Mouse (Mus musculus): ENCODE measurements around the gene Sobp. TPM values are rescaled to one million over a fixed set of nuclear protein-coding genes. Genes with fewer than 3 reads are reported as not detected.

The Sobp gene
- polyA plus RNA-seq, 1 experiment = 2.6 TPM

GRCm38 (mm10) chr10:43124561-43124960 lies 49.8 kb downstream of the Sobp start:
- no peak overlapping the region for H3K4me3 ChIP-seq (ENCODE audit: insufficient read depth, low read length)
- peaks cover 5% of the 10 kb centered on the region for H3K4me1 ChIP-seq (ENCODE audit: control insufficient read depth, insufficient read depth, low read length)
- no peak overlapping the region for H3K27ac ChIP-seq (ENCODE audit: insufficient read depth, low read length)
- TF ChIP-seq POLR2A (IDR thresholded peaks at IDR 0.05; ENCODE audit: low read depth, low read length) (no peak), CTCF (IDR thresholded peaks at IDR 0.05; ENCODE audit: borderline replicate concordance, insufficient read depth, low read length) (no peak)

GRCm38 (mm10) chr10:43124156-43124555 lies 50.2 kb downstream of the Sobp start:
- H3K27ac ChIP-seq (ENCODE audit: insufficient read depth, low read length) = no peak overlapping the region
- H3K4me1 ChIP-seq (ENCODE audit: control insufficient read depth, insufficient read depth, low read length) = peaks cover 5% of the 10 kb centered on the region
- no peak overlapping the region for H3K4me3 ChIP-seq (ENCODE audit: insufficient read depth, low read length)
- TF ChIP-seq POLR2A (IDR thresholded peaks at IDR 0.05; ENCODE audit: low read depth, low read length) (no peak), CTCF (IDR thresholded peaks at IDR 0.05; ENCODE audit: borderline replicate concordance, insufficient read depth, low read length) (no peak)

GRCm38 (mm10) chr10:43123422-43123821 lies 50.9 kb downstream of the Sobp start:
- Histone ChIP-seq H3K27ac (ENCODE audit: insufficient read depth, low read length) (no peak overlapping the region), H3K4me3 (ENCODE audit: insufficient read depth, low read length) (no peak overlapping the region), H3K4me1 (ENCODE audit: control insufficient read depth, insufficient read depth, low read length) (peaks cover 5% of the 10 kb centered on the region)
- no peak for TF ChIP-seq POLR2A (IDR thresholded peaks at IDR 0.05; ENCODE audit: low read depth, low read length)
- no peak for TF ChIP-seq CTCF (IDR thresholded peaks at IDR 0.05; ENCODE audit: borderline replicate concordance, insufficient read depth, low read length)

GRCm38 (mm10) chr10:43120688-43121450 lies 53.5 kb downstream of the Sobp start:
- TF ChIP-seq CTCF (IDR thresholded peaks at IDR 0.05; ENCODE audit: borderline replicate concordance, insufficient read depth, low read length) (no peak), POLR2A (IDR thresholded peaks at IDR 0.05; ENCODE audit: low read depth, low read length) (no peak)
- H3K27ac ChIP-seq (ENCODE audit: insufficient read depth, low read length) = no peak overlapping the region
- H3K4me3 ChIP-seq (ENCODE audit: insufficient read depth, low read length) = no peak overlapping the region
- H3K4me1 ChIP-seq (ENCODE audit: control insufficient read depth, insufficient read depth, low read length) = peaks cover 5% of the 10 kb centered on the region

- no peak for TF ChIP-seq POLR2A (IDR thresholded peaks at IDR 0.05; ENCODE audit: low read depth, low read length)
- no peak for TF ChIP-seq CTCF (IDR thresholded peaks at IDR 0.05; ENCODE audit: borderline replicate concordance, insufficient read depth, low read length)
- H3K4me1 ChIP-seq (ENCODE audit: control insufficient read depth, insufficient read depth, low read length) = peaks cover 9% of the 10 kb centered on the region
- H3K4me3 ChIP-seq (ENCODE audit: insufficient read depth, low read length) = no peak overlapping the region
- H3K27ac ChIP-seq (ENCODE audit: insufficient read depth, low read length) = no peak overlapping the region
Measured at GRCm38 (mm10) chr10:43116083-43116927, 58.0 kb downstream of the Sobp start.

- Histone ChIP-seq H3K4me3 (ENCODE audit: insufficient read depth, low read length) (no peak overlapping the region), H3K27ac (ENCODE audit: insufficient read depth, low read length) (no peak overlapping the region), H3K4me1 (ENCODE audit: control insufficient read depth, insufficient read depth, low read length) (peaks cover 4% of the 10 kb centered on the region; the same call in 1 of the 2 replicates)
- TF ChIP-seq POLR2A (IDR thresholded peaks at IDR 0.05; ENCODE audit: low read depth, low read length) (no peak), CTCF (IDR thresholded peaks at IDR 0.05; ENCODE audit: borderline replicate concordance, insufficient read depth, low read length) (no peak)
Measured at GRCm38 (mm10) chr10:43112296-43112695, 62.0 kb downstream of the Sobp start.

GRCm38 (mm10) chr10:43106616-43107015 lies 67.7 kb downstream of the Sobp start:
- Histone ChIP-seq H3K4me1 (ENCODE audit: control insufficient read depth, insufficient read depth, low read length) (no peaks in the 10 kb centered on the region), H3K4me3 (ENCODE audit: insufficient read depth, low read length) (no peak overlapping the region), H3K27ac (ENCODE audit: insufficient read depth, low read length) (no peak overlapping the region)
- no peak for TF ChIP-seq CTCF (IDR thresholded peaks at IDR 0.05; ENCODE audit: borderline replicate concordance, insufficient read depth, low read length)
- no peak for TF ChIP-seq POLR2A (IDR thresholded peaks at IDR 0.05; ENCODE audit: low read depth, low read length)

- TF ChIP-seq CTCF (IDR thresholded peaks at IDR 0.05; ENCODE audit: borderline replicate concordance, insufficient read depth, low read length) (no peak), POLR2A (IDR thresholded peaks at IDR 0.05; ENCODE audit: low read depth, low read length) (no peak)
- Histone ChIP-seq H3K4me1 (ENCODE audit: control insufficient read depth, insufficient read depth, low read length) (no peaks in the 10 kb centered on the region), H3K4me3 (ENCODE audit: insufficient read depth, low read length) (no peak overlapping the region), H3K27ac (ENCODE audit: insufficient read depth, low read length) (no peak overlapping the region)
Measured at GRCm38 (mm10) chr10:43106196-43106595, 68.1 kb downstream of the Sobp start.

- no peak for TF ChIP-seq POLR2A (IDR thresholded peaks at IDR 0.05; ENCODE audit: low read depth, low read length)
- no peak for TF ChIP-seq CTCF (IDR thresholded peaks at IDR 0.05; ENCODE audit: borderline replicate concordance, insufficient read depth, low read length)
- H3K4me1 ChIP-seq (ENCODE audit: control insufficient read depth, insufficient read depth, low read length) = no peaks in the 10 kb centered on the region
- no peak overlapping the region for H3K27ac ChIP-seq (ENCODE audit: insufficient read depth, low read length)
- H3K4me3 ChIP-seq (ENCODE audit: insufficient read depth, low read length) = no peak overlapping the region
Measured at GRCm38 (mm10) chr10:43100513-43100912, 73.8 kb downstream of the Sobp start.

GRCm38 (mm10) chr10:43099229-43099628 lies 75.1 kb downstream of the Sobp start:
- no peak for TF ChIP-seq CTCF (IDR thresholded peaks at IDR 0.05; ENCODE audit: borderline replicate concordance, insufficient read depth, low read length)
- no peak for TF ChIP-seq POLR2A (IDR thresholded peaks at IDR 0.05; ENCODE audit: low read depth, low read length)
- H3K4me3 ChIP-seq (ENCODE audit: insufficient read depth, low read length) = no peak overlapping the region
- no peak overlapping the region for H3K27ac ChIP-seq (ENCODE audit: insufficient read depth, low read length)
- H3K4me1 ChIP-seq (ENCODE audit: control insufficient read depth, insufficient read depth, low read length) = no peaks in the 10 kb centered on the region

Data from embryonic fibroblast, embryonic 13.5 days (primary cell).